Mouse (Mus musculus) inflammation-experienced regulatory T-cells, adult 16 weeks (primary cell): Measurements from ENCODE around the gene Cirbp. TPM values are rescaled to one million over a fixed set of nuclear protein-coding genes. Genes with fewer than 3 reads are reported as not detected.

Experiments
- polyA plus RNA-seq: library from polyadenylated mRNA; unstranded; fragments of 100-300 nt; shearing (Covaris generic); gene quantifications from one replicate; pipeline ENCODE4 v1.2.1, GENCODE M21; 2017

Gene Cirbp
- 199 TPM for polyA plus RNA-seq

DNA sequence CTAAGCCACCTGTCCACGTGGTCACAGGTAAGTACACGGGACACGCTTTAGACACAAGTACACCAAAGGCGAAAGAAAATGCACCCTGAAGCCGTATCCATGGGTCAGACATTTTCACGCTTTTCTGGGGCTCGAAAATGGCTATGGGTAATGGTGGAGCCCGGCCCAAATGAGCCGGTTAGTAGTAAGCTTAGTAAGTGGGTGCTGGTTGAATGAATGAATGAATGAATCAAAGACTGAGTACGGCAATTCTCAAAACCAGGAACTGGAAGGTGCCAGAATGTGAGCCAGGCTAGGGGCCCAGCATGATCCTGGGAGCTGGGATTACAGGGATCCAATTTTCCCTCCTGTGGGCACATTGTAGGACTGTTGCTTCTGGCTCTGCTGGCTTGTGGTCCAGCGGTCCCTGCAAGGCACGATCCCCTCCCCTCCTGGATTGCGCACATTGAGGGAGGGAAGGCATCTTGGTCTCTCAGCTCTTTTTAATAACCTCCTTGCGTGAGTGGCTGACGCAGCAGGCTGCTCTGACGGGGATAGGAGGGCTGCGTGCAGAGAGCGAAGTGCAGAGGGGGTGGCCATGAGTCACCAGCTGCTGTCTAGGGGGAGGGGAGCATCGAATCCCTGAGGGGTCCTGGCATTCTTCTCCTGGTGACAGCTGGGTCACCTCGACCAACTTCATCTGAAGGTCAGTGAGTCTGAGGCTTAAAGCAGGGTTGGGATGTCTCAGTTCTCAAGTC, at the start of gene Cirbp:
Gene Cirbp (plus strand): TSS at position 594 of the 737 bp plus-strand sequence.

DNA sequence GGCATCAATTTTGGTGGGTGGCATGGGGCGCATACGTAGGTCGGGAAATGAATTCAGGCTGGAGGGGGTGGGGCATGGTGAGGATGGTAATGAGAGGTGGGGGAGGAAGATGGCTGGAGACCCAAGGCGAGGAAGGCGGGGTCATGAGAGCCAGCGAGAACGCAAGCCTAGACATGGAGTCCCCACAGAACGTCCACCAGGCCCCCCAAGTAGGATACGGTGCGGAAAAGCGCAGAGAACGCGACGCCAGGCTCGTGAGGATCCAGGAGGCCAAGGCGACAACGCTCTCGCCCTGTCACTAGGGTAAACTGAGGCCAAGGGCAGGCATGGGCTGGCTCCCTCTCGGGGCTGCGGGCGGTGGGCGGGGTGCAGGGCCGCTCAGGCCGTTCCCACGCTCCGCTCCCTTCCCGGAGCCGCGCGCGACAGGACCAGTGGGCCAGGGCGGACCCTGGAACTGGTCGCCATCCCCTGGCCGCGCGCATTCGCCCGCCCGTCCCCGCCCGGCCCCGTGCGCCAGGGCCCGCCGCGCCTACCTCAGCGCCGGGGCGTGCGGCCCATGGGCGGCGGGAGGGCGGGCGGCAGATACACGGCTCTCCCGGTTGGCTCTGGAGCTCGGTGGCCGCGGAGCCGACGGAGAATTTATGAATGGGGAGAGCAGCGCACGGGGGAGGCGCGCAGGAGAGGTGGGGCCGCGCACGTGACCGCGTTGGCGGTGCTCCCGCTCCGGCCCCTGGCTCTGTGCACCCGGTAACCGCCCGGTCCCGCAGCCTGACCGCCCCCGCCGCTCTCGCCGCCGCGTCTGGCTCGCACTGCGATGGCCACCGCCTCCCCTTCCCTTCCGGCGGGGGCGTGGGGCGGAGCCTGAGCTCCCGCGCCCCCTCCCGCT, 27.0 kb upstream of the Cirbp start, which contains the start of gene Atp5d:
Gene Atp5d (plus strand): TSS at position 80 of the 886 bp plus-strand sequence.

DNA sequence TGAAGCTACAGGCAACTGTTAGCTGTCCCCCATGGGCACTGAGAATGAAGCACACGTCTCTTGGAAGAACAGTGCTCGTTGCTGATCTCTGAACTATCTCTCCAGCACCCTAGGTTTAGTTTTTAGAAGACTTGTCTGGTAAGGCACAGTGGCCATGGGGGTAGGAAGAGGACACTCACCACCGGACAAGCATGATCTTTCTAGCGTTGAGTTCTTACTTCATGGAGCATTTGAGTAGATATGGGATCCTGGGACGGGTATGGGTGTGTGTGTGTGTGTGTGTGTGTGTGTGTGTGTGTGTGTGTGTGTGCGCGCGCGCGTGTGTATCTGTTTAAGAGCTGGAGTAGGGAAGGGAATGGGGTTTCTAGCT, 25.1 kb upstream of the Cirbp start, which contains the start of gene Cbarp:
Gene Cbarp (minus strand): TSS at position 170 of the 370 bp plus-strand sequence.

DNA sequence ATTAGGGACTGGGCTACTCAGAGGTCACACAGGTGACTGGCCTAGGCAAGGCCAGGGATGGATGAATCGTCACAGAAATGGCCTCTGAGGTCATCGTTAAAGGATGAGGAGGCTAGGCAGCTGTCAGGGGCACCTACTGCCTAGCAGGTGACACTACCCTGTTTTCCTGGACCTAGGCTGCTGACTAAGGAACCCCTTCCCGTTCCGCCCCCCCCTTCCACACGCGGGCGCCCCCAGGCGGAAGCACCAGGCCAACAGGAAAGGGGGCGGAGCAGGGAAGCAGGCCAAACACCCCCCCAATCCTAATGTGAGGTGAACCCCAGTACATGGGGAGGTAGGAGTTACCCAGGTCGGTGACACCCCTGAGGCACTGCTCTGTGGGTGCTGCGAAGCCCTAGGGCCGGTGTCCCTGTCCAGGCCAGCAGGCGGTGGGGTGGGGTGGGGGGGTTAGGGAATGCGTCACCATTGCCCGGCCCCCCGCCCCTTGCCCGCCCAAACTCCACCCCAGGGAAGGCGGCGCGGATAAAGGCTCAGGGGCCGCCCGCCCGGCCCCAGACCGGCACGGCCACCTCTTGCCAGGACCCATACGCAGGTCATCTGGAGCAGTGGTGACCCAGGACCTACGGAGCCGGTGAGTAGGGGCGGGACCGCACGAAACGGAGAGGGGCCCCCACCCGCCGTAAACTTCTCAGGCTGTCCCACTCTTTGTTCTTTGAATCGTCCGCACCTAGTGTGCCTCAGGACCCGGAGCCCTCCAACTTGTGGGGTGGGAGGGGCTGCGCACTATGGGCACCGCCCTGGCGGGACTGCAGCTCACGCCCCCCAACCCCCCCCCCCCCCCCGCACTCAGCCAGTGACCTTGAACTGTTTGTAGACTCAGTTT, 17.8 kb upstream of the Cirbp start, which contains the start of gene Midn:
Gene Midn (plus strand): TSS at position 554 of the 883 bp plus-strand sequence.

DNA sequence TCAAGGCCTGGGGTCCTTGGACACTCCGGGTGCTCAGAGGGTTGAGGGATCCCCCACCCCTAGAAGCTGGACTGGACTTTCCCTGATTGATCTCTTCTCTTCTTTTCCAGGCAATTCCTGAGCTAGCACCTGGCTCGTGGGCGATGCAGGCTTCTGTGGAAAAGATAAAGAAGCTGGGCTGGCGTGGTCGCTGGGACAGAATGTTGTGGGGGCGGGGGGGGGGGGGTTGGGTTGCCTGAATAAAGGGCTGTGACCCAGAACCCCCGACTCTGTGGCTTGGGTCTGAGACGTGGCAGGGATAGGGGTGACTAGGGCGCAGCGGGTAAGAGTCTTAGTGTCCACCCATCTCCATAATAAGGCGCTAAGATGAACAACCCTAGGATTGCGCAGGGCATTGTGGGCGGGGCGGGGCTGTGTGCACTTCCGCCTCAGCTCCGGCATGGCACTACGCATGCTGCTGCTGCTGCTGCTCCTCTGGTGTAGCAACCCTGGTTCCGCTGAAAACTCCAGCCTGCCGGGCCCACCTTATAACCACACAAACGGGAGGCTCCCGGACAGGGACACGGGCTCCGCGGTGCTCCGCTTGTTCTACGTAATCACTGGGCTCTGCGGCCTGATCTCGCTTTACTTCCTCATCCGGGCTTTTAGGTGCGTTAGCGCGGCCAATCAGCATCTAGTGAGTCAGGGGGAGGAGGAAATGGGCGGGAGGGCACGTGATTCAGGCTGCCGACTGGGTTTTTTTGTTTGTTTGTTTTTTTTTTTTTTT, 6.9 kb downstream of the Cirbp start, which contains the start of gene 1600002K03Rik:
Gene 1600002K03Rik (plus strand): TSS at position 418 of the 766 bp plus-strand sequence.

DNA sequence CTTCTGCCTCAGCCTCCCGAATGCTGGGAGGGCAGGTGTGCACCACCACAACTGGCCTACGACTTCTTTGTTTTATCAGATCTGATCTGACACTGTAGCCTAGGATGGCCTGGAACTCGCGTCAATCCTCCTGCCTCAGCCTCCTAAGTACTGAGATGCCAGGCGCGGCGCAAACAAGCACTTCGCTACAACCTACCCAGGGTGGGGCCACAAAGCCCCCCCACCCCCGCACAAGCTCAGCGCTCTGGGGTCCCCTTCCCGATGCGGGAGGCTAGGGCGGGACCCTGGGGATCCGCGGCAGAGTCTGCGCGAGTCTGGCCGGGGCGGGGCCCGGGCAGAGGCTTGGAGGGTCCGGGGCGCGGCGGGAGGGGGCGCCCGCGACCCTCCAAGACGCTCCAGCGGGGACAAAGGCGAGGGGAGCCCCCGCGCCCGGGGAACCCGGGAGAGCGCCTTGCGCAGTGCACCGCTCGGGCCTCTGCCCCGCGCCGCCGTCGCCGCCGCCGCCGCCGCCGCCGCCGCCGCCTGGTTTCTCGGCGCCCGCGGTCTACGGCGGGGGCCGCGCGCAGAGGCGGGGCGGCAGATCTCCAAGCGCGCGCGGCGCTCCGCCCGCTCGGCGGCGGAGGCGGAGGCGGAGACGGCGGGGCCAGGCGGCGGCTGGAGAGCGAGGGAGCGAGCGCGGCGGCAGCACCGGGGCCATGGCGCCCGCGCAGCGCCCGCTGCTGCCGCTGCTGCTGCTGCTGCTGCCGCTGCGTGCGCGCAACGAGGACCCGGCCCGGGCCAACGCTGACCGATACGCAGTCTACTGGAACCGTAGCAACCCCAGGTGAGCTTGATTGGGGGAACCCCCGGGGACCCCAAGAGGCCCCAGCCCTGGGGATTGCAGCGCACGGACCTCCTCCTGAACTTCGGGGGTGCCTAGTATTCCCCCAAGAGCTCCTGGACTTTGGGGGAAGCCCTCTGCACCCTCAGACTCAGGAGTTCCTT, 13.6 kb downstream of the Cirbp start, which contains the start of gene Efna2:
Gene Efna2 (plus strand): TSS at position 415 of the 984 bp plus-strand sequence.

Other genes starting within 250 kb of the Cirbp start
- 0.39 TPM for gene Kiss1r, start 249.0 kb upstream of the Cirbp start, polyA plus RNA-seq
- gene R3hdm4, start 244.8 kb upstream of the Cirbp start, polyA plus RNA-seq, result 217 TPM
- gene Arid3a, start 238.9 kb upstream of the Cirbp start, polyA plus RNA-seq, result 9.9 TPM
- gene Wdr18, start 205.8 kb upstream of the Cirbp start, polyA plus RNA-seq, result 83.7 TPM
- not detected for gene Grin3b, start 195.3 kb upstream of the Cirbp start, polyA plus RNA-seq
- 5.5 TPM for gene Tmem259, start 181.7 kb upstream of the Cirbp start, polyA plus RNA-seq
- 1,187 TPM for gene Cnn2, start 177.4 kb upstream of the Cirbp start, polyA plus RNA-seq
- gene Abca7, start 169.5 kb upstream of the Cirbp start, polyA plus RNA-seq, result 71.9 TPM
- 974 TPM for gene Arhgap45, start 149.3 kb upstream of the Cirbp start, polyA plus RNA-seq
- gene Polr2e, start 126.2 kb upstream of the Cirbp start, polyA plus RNA-seq, result 210 TPM
- 569 TPM for gene Gpx4, start 118.8 kb upstream of the Cirbp start, polyA plus RNA-seq
- 84.3 TPM for gene Sbno2, start 60.4 kb upstream of the Cirbp start, polyA plus RNA-seq
- gene Stk11, start 50.2 kb upstream of the Cirbp start, polyA plus RNA-seq, result 11.9 TPM
- 434 TPM for gene Atp5d, start 27.4 kb upstream of the Cirbp start, polyA plus RNA-seq
- gene Cbarp, start 25.1 kb upstream of the Cirbp start, polyA plus RNA-seq, result 2.9 TPM
- 1.7 TPM for gene Midn, start 17.7 kb upstream of the Cirbp start, polyA plus RNA-seq
- 21.6 TPM for gene 1600002K03Rik, start 7.0 kb downstream of the Cirbp start, polyA plus RNA-seq
- gene Efna2, start 13.5 kb downstream of the Cirbp start, polyA plus RNA-seq, result 0.22 TPM
- gene Mum1, start 60.4 kb downstream of the Cirbp start, polyA plus RNA-seq, result 145 TPM
- gene Ndufs7, start 83.1 kb downstream of the Cirbp start, polyA plus RNA-seq, result 305 TPM
- gene Gamt, start 95.0 kb downstream of the Cirbp start, polyA plus RNA-seq, result 1.6 TPM
- 53.8 TPM for gene Dazap1, start 95.5 kb downstream of the Cirbp start, polyA plus RNA-seq
- 794 TPM for gene Rps15, start 126.5 kb downstream of the Cirbp start, polyA plus RNA-seq
- gene Apc2, start 130.0 kb downstream of the Cirbp start, polyA plus RNA-seq, result 0.40 TPM
- gene 2310011J03Rik, start 154.6 kb downstream of the Cirbp start, polyA plus RNA-seq, result 87.1 TPM
- 26.3 TPM for gene Pcsk4, start 163.5 kb downstream of the Cirbp start, polyA plus RNA-seq
- not detected for gene Reep6, start 164.0 kb downstream of the Cirbp start, polyA plus RNA-seq
- gene Adamtsl5, start 182.4 kb downstream of the Cirbp start, polyA plus RNA-seq, result not detected
- not detected for gene Plk5, start 190.5 kb downstream of the Cirbp start, polyA plus RNA-seq
- gene Mex3d, start 221.7 kb downstream of the Cirbp start, polyA plus RNA-seq, result 0.29 TPM
- gene Mbd3, start 233.6 kb downstream of the Cirbp start, polyA plus RNA-seq, result 34.4 TPM
- gene Uqcr11, start 240.8 kb downstream of the Cirbp start, polyA plus RNA-seq, result 258 TPM